Mouse (Mus musculus): ENCODE measurements at regions not wholly inside any gene's neighbourhood (a gene's known extent, or its start where the extent isn't known, plus 50 kb on each side); places are given as distances from the start of the nearest gene placed in this dataset.

DNA sequence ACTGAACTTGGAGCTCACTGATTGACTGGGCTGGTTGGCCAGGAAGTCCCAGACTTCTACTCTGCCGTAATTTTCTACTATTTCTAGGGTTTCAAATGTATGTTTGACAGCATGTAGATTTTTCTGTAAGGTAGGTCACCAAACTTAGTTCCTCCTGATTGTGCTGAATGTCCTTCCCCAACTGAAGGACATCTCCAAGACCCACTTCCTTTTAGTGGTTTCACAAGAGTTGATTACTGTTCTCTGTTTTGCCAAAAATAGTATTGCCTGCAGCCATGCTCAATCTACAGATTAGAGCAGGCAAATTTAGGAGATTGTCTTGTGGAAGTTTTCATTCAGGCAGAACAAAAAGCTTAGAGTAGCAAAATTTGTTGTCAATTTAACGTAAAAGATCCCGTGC, 396.7 kb upstream of the Slc8a1 start:
- H3K4me3 ChIP-seq (ENCODE audit: low read depth, low read length): no peak overlapping the region
- 0 out of 2 replicates have a peak, but pooled peaks cover 2% of the 10 kb centered on the region for H3K9me3 ChIP-seq (replicated peaks)
- ATAC-seq (ENCODE audit: extremely low read depth, insufficient number of reproducible peaks, low FRiP score, poor library complexity, severe bottlenecking): no peak
- no peaks in the 10 kb centered on the region for H3K4me1 ChIP-seq (ENCODE audit: insufficient read depth, low read depth, low read length)
- H3K27me3 ChIP-seq (ENCODE audit: insufficient read depth, low read length): no peaks in the 10 kb centered on the region
- no peaks in the 10 kb centered on the region for H3K36me3 ChIP-seq (replicated peaks)
- no peak for TF ChIP-seq POLR2AphosphoS5 (IDR thresholded peaks at IDR 0.05; ENCODE audit: insufficient replicate concordance, low read depth, low read length)
- TF ChIP-seq GATA1 (IDR thresholded peaks at IDR 0.05; ENCODE audit: borderline replicate concordance, low read length): no peak
- no peak for TF ChIP-seq CTCF (IDR thresholded peaks at IDR 0.05; ENCODE audit: low read depth, low read length)
- TF ChIP-seq TAL1 (conservative IDR thresholded peaks at IDR 0.05; ENCODE audit: low read depth, low read length): no peak
- no peak for TF ChIP-seq GATA2 (IDR thresholded peaks at IDR 0.05; ENCODE audit: borderline replicate concordance, low read depth, low read length)
- no peak for DNase-seq (ENCODE audit: low spot score)

DNA sequence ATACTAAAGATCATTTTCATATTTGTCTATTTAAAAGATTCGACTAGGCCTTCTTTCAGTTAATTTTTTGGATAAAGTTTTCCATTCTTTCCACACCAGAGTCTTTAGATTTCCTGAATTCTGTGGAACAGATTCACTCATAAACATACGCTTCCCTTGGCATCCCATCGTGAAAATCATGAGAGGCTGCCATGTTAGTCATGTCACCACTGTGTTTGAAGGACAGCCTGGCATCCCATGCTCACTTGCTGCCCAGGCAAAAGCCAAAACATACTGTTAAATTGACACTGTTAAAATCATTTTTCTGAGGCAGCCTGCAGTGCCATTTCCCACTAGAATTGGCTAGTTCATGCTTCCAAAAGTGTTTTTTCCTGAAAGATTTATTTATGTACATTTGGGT, 394.8 kb upstream of the Slc8a1 start:
- ATAC-seq (ENCODE audit: extremely low read depth, insufficient number of reproducible peaks, low FRiP score, poor library complexity, severe bottlenecking): no peak
- TF ChIP-seq TAL1 (conservative IDR thresholded peaks at IDR 0.05; ENCODE audit: low read depth, low read length) (no peak), GATA1 (IDR thresholded peaks at IDR 0.05; ENCODE audit: borderline replicate concordance, low read length) (no peak), CTCF (IDR thresholded peaks at IDR 0.05; ENCODE audit: low read depth, low read length) (no peak), POLR2AphosphoS5 (IDR thresholded peaks at IDR 0.05; ENCODE audit: insufficient replicate concordance, low read depth, low read length) (no peak), GATA2 (IDR thresholded peaks at IDR 0.05; ENCODE audit: borderline replicate concordance, low read depth, low read length) (no peak)
- H3K9me3 ChIP-seq (replicated peaks): 0 out of 2 replicates have a peak, but pooled peaks cover 2% of the 10 kb centered on the region
- H3K4me1 ChIP-seq (ENCODE audit: insufficient read depth, low read depth, low read length): no peaks in the 10 kb centered on the region
- H3K4me3 ChIP-seq (ENCODE audit: low read depth, low read length): no peak overlapping the region
- no peaks in the 10 kb centered on the region for H3K36me3 ChIP-seq (replicated peaks)
- DNase-seq (ENCODE audit: low spot score): no peak
- H3K27me3 ChIP-seq (ENCODE audit: insufficient read depth, low read length): no peaks in the 10 kb centered on the region

DNA sequence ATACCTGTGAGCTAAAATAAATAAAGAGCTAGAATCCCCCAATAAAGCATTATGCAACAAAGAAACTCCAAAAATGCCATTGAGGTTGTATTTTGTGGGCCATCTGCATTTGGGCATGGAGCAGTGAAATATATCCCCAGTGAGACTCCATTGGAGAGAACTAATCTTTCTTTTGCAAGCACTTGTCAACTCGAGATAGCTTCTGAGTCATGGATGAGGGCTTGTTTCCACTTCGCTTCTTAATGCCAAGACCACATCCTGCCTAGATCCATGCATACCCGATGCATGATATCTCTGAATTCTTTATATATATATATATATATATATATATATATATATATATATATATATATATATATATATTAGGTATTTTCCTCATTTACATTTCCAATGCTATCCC, 349.0 kb upstream of the Slc8a1 start:
- H3K27me3 ChIP-seq (ENCODE audit: insufficient read depth, low read length): no peaks in the 10 kb centered on the region
- ATAC-seq (ENCODE audit: extremely low read depth, insufficient number of reproducible peaks, low FRiP score, poor library complexity, severe bottlenecking) (no peak), DNase-seq (ENCODE audit: low spot score) (no peak)
- no peaks in the 10 kb centered on the region for H3K36me3 ChIP-seq (replicated peaks)
- H3K4me3 ChIP-seq (ENCODE audit: low read depth, low read length): no peak overlapping the region
- TF ChIP-seq GATA2 (IDR thresholded peaks at IDR 0.05; ENCODE audit: borderline replicate concordance, low read depth, low read length) (no peak), CTCF (IDR thresholded peaks at IDR 0.05; ENCODE audit: low read depth, low read length) (no peak)
- H3K9me3 ChIP-seq (replicated peaks): no peaks in the 10 kb centered on the region
- H3K4me1 ChIP-seq (ENCODE audit: insufficient read depth, low read depth, low read length): no peaks in the 10 kb centered on the region

DNA sequence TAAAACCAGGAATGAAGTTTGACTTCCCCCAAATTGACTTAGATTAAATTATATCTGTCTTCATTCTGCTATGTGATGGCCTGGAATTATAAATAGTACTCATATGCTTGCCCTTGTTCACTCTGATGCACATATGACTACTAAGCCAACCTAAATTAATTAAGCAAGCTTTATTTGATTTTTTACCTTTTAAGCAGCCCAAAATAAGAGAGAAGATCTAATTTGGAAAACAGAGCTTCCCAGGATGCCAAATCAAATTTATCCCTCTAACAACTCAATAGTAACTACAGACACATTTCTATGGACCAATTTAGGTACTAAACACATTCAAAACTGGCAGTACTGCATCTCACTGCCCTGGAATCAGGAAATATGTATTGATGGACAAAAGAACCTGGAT, 342.1 kb upstream of the Slc8a1 start:
- Histone ChIP-seq H3K36me3 (replicated peaks) (no peaks in the 10 kb centered on the region), H3K4me1 (ENCODE audit: insufficient read depth, low read depth, low read length) (no peaks in the 10 kb centered on the region), H3K9me3 (replicated peaks) (no peaks in the 10 kb centered on the region), H3K4me3 (ENCODE audit: low read depth, low read length) (no peak overlapping the region), H3K27me3 (ENCODE audit: insufficient read depth, low read length) (no peaks in the 10 kb centered on the region)
- ATAC-seq (ENCODE audit: extremely low read depth, insufficient number of reproducible peaks, low FRiP score, poor library complexity, severe bottlenecking) (no peak), DNase-seq (ENCODE audit: low spot score) (no peak)
- TF ChIP-seq GATA2 (IDR thresholded peaks at IDR 0.05; ENCODE audit: borderline replicate concordance, low read depth, low read length) (no peak), POLR2AphosphoS5 (IDR thresholded peaks at IDR 0.05; ENCODE audit: insufficient replicate concordance, low read depth, low read length) (no peak), GATA1 (IDR thresholded peaks at IDR 0.05; ENCODE audit: borderline replicate concordance, low read length) (no peak), TAL1 (conservative IDR thresholded peaks at IDR 0.05; ENCODE audit: low read depth, low read length) (no peak), CTCF (IDR thresholded peaks at IDR 0.05; ENCODE audit: low read depth, low read length) (no peak)
